ENCODE assay signal across 19 mouse cellular contexts in genomic region chr6:82285233-82285632, GRCm38 (mm10).
DNase-seq lines count a peak whose midpoint lies in the region; ATAC-seq and TF ChIP-seq lines count a peak whose summit lies in the region.
"Had no signal": no experiment of that assay in that cellular context is flagged by ENCODE, and none has a peak within 500 bp of the region (broad histone marks: within the 10 kb centered on the region; RNA-seq: fewer than 3 reads in every experiment).

No protein-coding gene starts in this region.

- no peak overlapping the region for H3K4me3 ChIP-seq in midbrain, embryonic 14.5 days (replicated peaks; ENCODE audit: low read depth, low read length)
- H3K4me3 ChIP-seq in midbrain, embryonic 13.5 days (replicated peaks): no peak overlapping the region
- H3K4me3 ChIP-seq in forebrain, postnatal 0 days (ENCODE audit: low read depth, low read length): no peak overlapping the region
- H3K4me3 ChIP-seq in neural tube, embryonic 13.5 days: no peak overlapping the region
- H3K4me3 ChIP-seq: heart, embryonic 10.5 days; liver, embryonic 13.5 days had no signal

- H3K4me1 ChIP-seq in midbrain, embryonic 14.5 days (ENCODE audit: control insufficient read depth, insufficient read depth, low read length): no peaks in the 10 kb centered on the region
- H3K4me1 ChIP-seq in midbrain, embryonic 13.5 days (replicated peaks): peaks cover 5% of the 10 kb centered on the region; the same call in 1 of the 2 replicates
- H3K4me1 ChIP-seq in forebrain, postnatal 0 days (ENCODE audit: insufficient read depth): no peaks in the 10 kb centered on the region
- H3K4me1 ChIP-seq in neural tube, embryonic 13.5 days (replicated peaks): peaks cover 7% of the 10 kb centered on the region; the same call in 1 of the 2 replicates
- H3K4me1 ChIP-seq: heart, embryonic 10.5 days; liver, embryonic 13.5 days had no signal

- no peak overlapping the region for H3K4me2 ChIP-seq in midbrain, embryonic 14.5 days (ENCODE audit: low read length)
- H3K4me2 ChIP-seq in midbrain, embryonic 13.5 days (replicated peaks): no peak overlapping the region
- H3K4me2 ChIP-seq in forebrain, postnatal 0 days (ENCODE audit: low read depth): no peak overlapping the region; the same call in 1 of the 2 replicates
- peak overlapping the region; percentile 21; the same call in 1 of the 2 replicates for H3K4me2 ChIP-seq in neural tube, embryonic 13.5 days
- H3K4me2 ChIP-seq: liver, embryonic 13.5 days had no signal

- H3K27me3 ChIP-seq in midbrain, embryonic 14.5 days (ENCODE audit: control insufficient read depth, insufficient read depth, low read length): no peaks in the 10 kb centered on the region
- H3K27me3 ChIP-seq in midbrain, embryonic 13.5 days: no peaks in the 10 kb centered on the region
- H3K27me3 ChIP-seq in forebrain, postnatal 0 days (ENCODE audit: insufficient read depth, low read length): no peaks in the 10 kb centered on the region
- no peaks in the 10 kb centered on the region for H3K27me3 ChIP-seq in neural tube, embryonic 13.5 days
- H3K27me3 ChIP-seq: liver, embryonic 13.5 days had no signal

- TF ChIP-seq POLR2A in brain, embryonic 14.5 days (IDR thresholded peaks at IDR 0.05; ENCODE audit: borderline replicate concordance, extremely low read depth, insufficient read depth, insufficient read length, poor library complexity, severe bottlenecking): no peak

- no peak for ATAC-seq in midbrain, embryonic 14.5 days (ENCODE audit: low FRiP score, low TSS enrichment)
- no peak for ATAC-seq in midbrain, embryonic 13.5 days
- ATAC-seq in forebrain, postnatal 0 days: peak; percentile 83
- ATAC-seq in neural tube, embryonic 13.5 days (ENCODE audit: low read depth): peak; percentile 88
- ATAC-seq: intestine, embryonic 16.5 days had no signal

- no peaks in the 10 kb centered on the region for H3K9me3 ChIP-seq in midbrain, embryonic 14.5 days (ENCODE audit: control insufficient read depth, low read length)
- no peaks in the 10 kb centered on the region for H3K9me3 ChIP-seq in midbrain, embryonic 13.5 days
- H3K9me3 ChIP-seq in forebrain, postnatal 0 days (ENCODE audit: low read length): no peaks in the 10 kb centered on the region
- H3K9me3 ChIP-seq in neural tube, embryonic 13.5 days: no peaks in the 10 kb centered on the region
- H3K9me3 ChIP-seq: heart, embryonic 10.5 days; liver, embryonic 13.5 days had no signal

- 0 out of 2 replicates have a peak overlapping the region, but pooled peaks have one; percentile 17 for H3K9ac ChIP-seq in midbrain, embryonic 14.5 days (replicated peaks; ENCODE audit: low read length)
- H3K9ac ChIP-seq in midbrain, embryonic 13.5 days (replicated peaks): no peak overlapping the region
- no peak overlapping the region for H3K9ac ChIP-seq in forebrain, postnatal 0 days
- H3K9ac ChIP-seq in neural tube, embryonic 13.5 days: no peak overlapping the region
- H3K9ac ChIP-seq: liver, embryonic 13.5 days had no signal

- no peak for TF ChIP-seq CTCF in brain, embryonic 14.5 days (IDR thresholded peaks at IDR 0.05; ENCODE audit: borderline replicate concordance, extremely low read depth, insufficient read depth, insufficient read length)
- no peak for TF ChIP-seq CTCF in forebrain, postnatal 0 days (IDR thresholded peaks at IDR 0.05; ENCODE audit: low read depth)

- no peaks in the 10 kb centered on the region for H3K36me3 ChIP-seq in midbrain, embryonic 14.5 days (ENCODE audit: control insufficient read depth, insufficient read depth, low read length)
- no peaks in the 10 kb centered on the region for H3K36me3 ChIP-seq in midbrain, embryonic 13.5 days
- H3K36me3 ChIP-seq in forebrain, postnatal 0 days (ENCODE audit: insufficient read depth): no peaks in the 10 kb centered on the region
- H3K36me3 ChIP-seq in neural tube, embryonic 13.5 days: no peaks in the 10 kb centered on the region
- H3K36me3 ChIP-seq: heart, embryonic 10.5 days; liver, embryonic 13.5 days had no signal

- 30% methylated on average over 6 of the region's 6 CpGs for WGBS in midbrain, embryonic 14.5 days
- 28% methylated on average over 6 of the region's 6 CpGs for WGBS in midbrain, embryonic 13.5 days
- 16% methylated on average over 6 of the region's 6 CpGs for WGBS in forebrain, postnatal 0 days
- WGBS in neural tube, embryonic 13.5 days: 30% methylated on average over 6 of the region's 6 CpGs

- no peak overlapping the region; the same call in 1 of the 2 replicates for H3K27ac ChIP-seq in midbrain, embryonic 14.5 days (replicated peaks; ENCODE audit: low read depth, low read length)
- no peak overlapping the region; the same call in 1 of the 2 replicates for H3K27ac ChIP-seq in midbrain, embryonic 13.5 days
- peak overlapping the region; percentile 45 for H3K27ac ChIP-seq in forebrain, postnatal 0 days (ENCODE audit: low read depth, low read length)
- peak overlapping the region; percentile 62 for H3K27ac ChIP-seq in neural tube, embryonic 13.5 days (replicated peaks)
- H3K27ac ChIP-seq: heart, embryonic 10.5 days; liver, embryonic 13.5 days had no signal

- peak; percentile 27 for DNase-seq in midbrain, embryonic 14.5 days
- DNase-seq in brain, embryonic 14.5 days (ENCODE audit: low read depth): peak; percentile 43
- peak; percentile 35 for DNase-seq in forebrain, postnatal 0 days
- DNase-seq in heart, postnatal 4 days: no peak
- DNase-seq in thymus, postnatal 25 days: no peak
- no peak for DNase-seq in embryo, embryonic 9.5 days (ENCODE audit: extremely low spot score)
- DNase-seq: adrenal gland, adult 2 months; cerebellum, adult 2 months; cerebellum, postnatal 25 days; embryo, embryonic 11 days; kidney, postnatal 36 days; liver, embryonic 13.5 days; lung, adult 2 months; lung, postnatal 14 days; thymus, postnatal 14 days had no signal

Comparison
In these comparisons a context has a peak if more than half of its experiments do, and no peak if none do; other contexts are left out.
1. ATAC-seq: peak in forebrain, postnatal 0 days (single experiment) and neural tube, embryonic 13.5 days (single experiment); none in midbrain, embryonic 14.5 days (single experiment) and midbrain, embryonic 13.5 days (single experiment).
2. DNase-seq: peak in midbrain, embryonic 14.5 days (single experiment), brain, embryonic 14.5 days (single experiment) and forebrain, postnatal 0 days (single experiment); none in heart, postnatal 4 days (single experiment), thymus, postnatal 25 days (single experiment) and embryo, embryonic 9.5 days (single experiment).
3. H3K27ac ChIP-seq: peak in forebrain, postnatal 0 days (single experiment) and neural tube, embryonic 13.5 days (single experiment); none in midbrain, embryonic 14.5 days (single experiment) and midbrain, embryonic 13.5 days (single experiment).